Mouse (Mus musculus) induced T-regulatory cell, adult 2 months (primary cell): ENCODE results near the gene Tas1r1.

Experiments used
- DNase-seq: peaks from one replicate; pipeline ENCODE4 v3.0.0-alpha.2; 2012; ENCODE audit warnings: low read depth

The Tas1r1 gene

GRCm38 (mm10) chr4:152010091-152010706 is 28.2 kb downstream of the Tas1r1 start:
- peak; percentile 63 for DNase-seq

- DNase-seq, result peak; percentile 75
Observed at GRCm38 (mm10) chr4:152009076-152010051, 29.0 kb downstream of the Tas1r1 start.

- peak; percentile 96 for DNase-seq
Observed at GRCm38 (mm10) chr4:152008622-152009075, 29.7 kb downstream of the Tas1r1 start, which contains the start of gene Klhl21. Klhl21 (plus strand) TSS chr4:152008803.

GRCm38 (mm10) chr4:152008148-152008500 is 30.2 kb downstream of the Tas1r1 start:
- DNase-seq, result no peak

GRCm38 (mm10) chr4:152007481-152008147 is 30.8 kb downstream of the Tas1r1 start:
- DNase-seq, result no peak

GRCm38 (mm10) chr4:152006812-152007211 is 31.6 kb downstream of the Tas1r1 start:
- DNase-seq, result no peak

GRCm38 (mm10) chr4:152006137-152006536 is 32.2 kb downstream of the Tas1r1 start:
- peak; percentile 57 for DNase-seq

- DNase-seq, result no peak
Observed at GRCm38 (mm10) chr4:152002063-152002462, 36.3 kb downstream of the Tas1r1 start.

GRCm38 (mm10) chr4:152001335-152001734 is 37.0 kb downstream of the Tas1r1 start:
- DNase-seq, result no peak

GRCm38 (mm10) chr4:152000906-152001305 is 37.5 kb downstream of the Tas1r1 start:
- no peak for DNase-seq

GRCm38 (mm10) chr4:151999481-151999880 is 38.9 kb downstream of the Tas1r1 start:
- DNase-seq, result peak; percentile 55

GRCm38 (mm10) chr4:151997701-151998100 is 40.7 kb downstream of the Tas1r1 start:
- no peak for DNase-seq

- no peak for DNase-seq
Observed at GRCm38 (mm10) chr4:151996951-151997222, 41.5 kb downstream of the Tas1r1 start.

- peak; percentile 99 for DNase-seq
Observed at GRCm38 (mm10) chr4:151996173-151996950, 42.0 kb downstream of the Tas1r1 start, which contains the start of gene Phf13. Phf13 (minus strand) TSS chr4:151996258.

GRCm38 (mm10) chr4:151995371-151996172 is 42.8 kb downstream of the Tas1r1 start:
- DNase-seq, result peak; percentile 56

- peak; percentile 52 for DNase-seq
Observed at GRCm38 (mm10) chr4:151994228-151995171, 43.9 kb downstream of the Tas1r1 start.

GRCm38 (mm10) chr4:151993035-151993434 is 45.3 kb downstream of the Tas1r1 start:
- no peak for DNase-seq

- no peak for DNase-seq
Observed at GRCm38 (mm10) chr4:151992091-151992490, 46.3 kb downstream of the Tas1r1 start.

GRCm38 (mm10) chr4:151989110-151989488 is 49.3 kb downstream of the Tas1r1 start:
- no peak for DNase-seq
